Mouse (Mus musculus) left cerebral cortex, postnatal 10 days (tissue): ENCODE data around the gene H2-M11. TPM values are rescaled to one million over a fixed set of nuclear protein-coding genes. Genes with fewer than 3 reads are reported as not detected.

Experiments used
- DNase-seq, 2 experiments: peaks; one replicate each; pipeline ENCODE4 v3.0.0; 2021 to 2022; ENCODE audit warnings: low spot score in 2 of 2, mixed read lengths in 1 of 2; ENCODE audit errors: extremely low spot score in 1 of 2
- intact Hi-C: fragments of 180-260 bp; cut with DNase I; formaldehyde crosslinking; loops from one replicate; pipeline ENCODE4 v1.15.1; 2025
- total RNA-seq, 2 experiments: library from RNA; stranded (reverse); gene quantifications; 2 replicates each; pipeline ENCODE4 v1.2.3; 2021

H2-M11 gene
- total RNA-seq: not detected

GRCm38 (mm10) chr17:36546775-36547174 lies at the start of gene H2-M11:
H2-M11 (plus strand) TSS chr17:36547075.
- intact Hi-C loops: no loop called here
- DNase-seq: no peak

GRCm38 (mm10) chr17:36500435-36500834 lies 46.4 kb upstream of the H2-M11 start:
- intact Hi-C loops: no loop called here
- no peak for DNase-seq

- DNase-seq: no peak
- intact Hi-C loops: no loop called here
Measured at GRCm38 (mm10) chr17:36503910-36504309, 43.0 kb upstream of the H2-M11 start.

Other genes starting within 250 kb of the H2-M11 start
- not detected for gene H2-M10.1, start 220.9 kb upstream of the H2-M11 start, total RNA-seq
- not detected for gene H2-M10.3, start 178.7 kb upstream of the H2-M11 start, total RNA-seq
- not detected for gene H2-M10.4, start 84.7 kb upstream of the H2-M11 start, total RNA-seq
- not detected for gene H2-M9, start 95.6 kb downstream of the H2-M11 start, total RNA-seq
- gene H2-M1, start 125.1 kb downstream of the H2-M11 start, total RNA-seq: not detected
- not detected for gene H2-M10.5, start 225.8 kb downstream of the H2-M11 start, total RNA-seq